Mouse (Mus musculus) hindbrain, embryonic 15.5 days (tissue): Measurements from ENCODE around the gene Tmem178. TPM values are rescaled to one million over a fixed set of nuclear protein-coding genes. Genes with fewer than 3 reads are reported as not detected.

Source experiments
- ATAC-seq: fragments of 200-750 bp; cut with Nextera tagmentation; 2 replicates; pipeline ENCODE4 v1.8.0; 2017; ENCODE audit warnings: low read depth, moderate number of reproducible peaks, moderate TSS enrichment; ENCODE audit not compliant: low FRiP score
- H3K27ac ChIP-seq: fragments of 300-500 bp; sonication (generic); replicated peaks from 2 replicates; pipeline ENCODE4 v1.5.1; 2015; ENCODE audit warnings: mild to moderate bottlenecking, inconsistent platforms
- H3K27me3 ChIP-seq: fragments of 300-500 bp; sonication (generic); 2 replicates; pipeline ENCODE4 v1.6.1; 2015; ENCODE audit warnings: control low read depth, inconsistent platforms
- H3K36me3 ChIP-seq: fragments of 300-500 bp; sonication (generic); 2 replicates; pipeline ENCODE4 v1.6.1; 2015; ENCODE audit warnings: control low read depth, inconsistent platforms
- H3K4me1 ChIP-seq: fragments of 300-500 bp; sonication (generic); replicated peaks from 2 replicates; pipeline ENCODE4 v1.6.1; 2015; ENCODE audit warnings: control low read depth, inconsistent platforms
- H3K4me2 ChIP-seq: fragments of 300-500 bp; sonication (generic); 2 replicates; pipeline ENCODE4 v1.6.1; 2015; ENCODE audit warnings: moderate library complexity, mild to moderate bottlenecking, inconsistent platforms
- H3K4me3 ChIP-seq: fragments of 300-500 bp; sonication (generic); 2 replicates; pipeline ENCODE4 v1.5.1; 2015; ENCODE audit warnings: mild to moderate bottlenecking, inconsistent platforms
- H3K9ac ChIP-seq: fragments of 300-500 bp; sonication (generic); 2 replicates; pipeline ENCODE4 v1.6.1; 2015; ENCODE audit warnings: inconsistent platforms
- H3K9me3 ChIP-seq: fragments of 300-500 bp; sonication (generic); 2 replicates; pipeline ENCODE4 v1.6.1; 2016; ENCODE audit warnings: control low read depth, inconsistent platforms
- WGBS: fragments of 180-500 bp; shearing (Covaris S2); methylation state at CpG from one replicate; pipeline ENCODE4 v1.1.7; 2015; 5-methylcytosine and 5-hydroxymethylcytosine counted together
- polyA plus RNA-seq: library from polyadenylated mRNA; unstranded; fragments of >200 nt; fragmentation: Nextera tagmentation; extraction: Ambion mirVana; gene quantifications from 2 replicates; pipeline ENCODE4 v1.2.1, GENCODE M21; 2015

The Tmem178 gene
- polyA plus RNA-seq, 1 experiment from 2014 or later, result 31.1 TPM

- H3K4me3 ChIP-seq, result no peak overlapping the region
- no peaks in the 10 kb centered on the region for H3K9me3 ChIP-seq
- H3K9ac ChIP-seq, result no peak overlapping the region
- no peak overlapping the region for H3K4me2 ChIP-seq
- H3K27ac ChIP-seq, result no peak overlapping the region
- H3K36me3 ChIP-seq, result peaks cover 18% of the 10 kb centered on the region
- ATAC-seq, result no peak
- 96% methylated on average over 2 of the region's 2 CpGs for whole genome bisulfite sequencing
- H3K4me1 ChIP-seq, result no peaks in the 10 kb centered on the region
- no peaks in the 10 kb centered on the region for H3K27me3 ChIP-seq
Measured at GRCm38 (mm10) chr17:81038707-81039408, 94.4 kb downstream of the Tmem178 start.

- no peaks in the 10 kb centered on the region for H3K9me3 ChIP-seq
- H3K4me2 ChIP-seq, result no peak overlapping the region
- H3K9ac ChIP-seq, result no peak overlapping the region
- 89% methylated on average over 2 of the region's 2 CpGs for WGBS
- no peak overlapping the region for H3K27ac ChIP-seq
- no peak for ATAC-seq
- H3K4me3 ChIP-seq, result no peak overlapping the region
- no peaks in the 10 kb centered on the region for H3K4me1 ChIP-seq
- H3K27me3 ChIP-seq, result no peaks in the 10 kb centered on the region
- peaks cover 14% of the 10 kb centered on the region for H3K36me3 ChIP-seq
Measured at GRCm38 (mm10) chr17:81041662-81042061, 97.2 kb downstream of the Tmem178 start.

- no peak overlapping the region for H3K4me3 ChIP-seq
- peaks cover 9% of the 10 kb centered on the region for H3K36me3 ChIP-seq
- no peak overlapping the region for H3K9ac ChIP-seq
- H3K27me3 ChIP-seq, result no peaks in the 10 kb centered on the region
- ATAC-seq, result no peak
- no peaks in the 10 kb centered on the region for H3K4me1 ChIP-seq
- no peak overlapping the region for H3K27ac ChIP-seq
- H3K4me2 ChIP-seq, result no peak overlapping the region
- no peaks in the 10 kb centered on the region for H3K9me3 ChIP-seq
- WGBS, result 57% methylated on average over 3 of the region's 3 CpGs
Measured at GRCm38 (mm10) chr17:81044356-81044755, 99.9 kb downstream of the Tmem178 start.

GRCm38 (mm10) chr17:81045115-81045514, 100.7 kb downstream of the Tmem178 start:
- peaks cover 3% of the 10 kb centered on the region for H3K36me3 ChIP-seq
- H3K27me3 ChIP-seq, result no peaks in the 10 kb centered on the region
- no peak overlapping the region for H3K4me3 ChIP-seq
- no peak overlapping the region for H3K27ac ChIP-seq
- H3K9ac ChIP-seq, result no peak overlapping the region
- ATAC-seq, result no peak
- 97% methylated on average over 6 of the region's 6 CpGs for WGBS
- H3K4me1 ChIP-seq, result no peaks in the 10 kb centered on the region
- H3K4me2 ChIP-seq, result no peak overlapping the region
- no peaks in the 10 kb centered on the region for H3K9me3 ChIP-seq

GRCm38 (mm10) chr17:81045525-81046150, 101.2 kb downstream of the Tmem178 start:
- H3K27me3 ChIP-seq, result no peaks in the 10 kb centered on the region
- H3K36me3 ChIP-seq, result no peaks in the 10 kb centered on the region
- H3K4me3 ChIP-seq, result no peak overlapping the region
- 90% methylated on average over 9 of the region's 9 CpGs for WGBS
- no peak overlapping the region for H3K9ac ChIP-seq
- H3K9me3 ChIP-seq, result no peaks in the 10 kb centered on the region
- no peak overlapping the region for H3K4me2 ChIP-seq
- no peak for ATAC-seq
- H3K27ac ChIP-seq, result no peak overlapping the region
- H3K4me1 ChIP-seq, result no peaks in the 10 kb centered on the region

GRCm38 (mm10) chr17:81047930-81048564, 103.6 kb downstream of the Tmem178 start:
- no peak overlapping the region for H3K9ac ChIP-seq
- WGBS, result 73% methylated on average over 7 of the region's 7 CpGs
- no peak for ATAC-seq

More at GRCm38 (mm10) chr17:81047930-81048564, 103.6 kb downstream of the Tmem178 start:
- Histone ChIP-seq H3K27me3 (no peaks in the 10 kb centered on the region), H3K4me3 (no peak overlapping the region), H3K4me2 (no peak overlapping the region), H3K9me3 (no peaks in the 10 kb centered on the region), H3K36me3 (peaks cover 2% of the 10 kb centered on the region; the same call in 1 of the 2 replicates), H3K4me1 (no peaks in the 10 kb centered on the region), H3K27ac (no peak overlapping the region)

Other genes with a start within 250 kb of the Tmem178 start
- gene Map4k3, start 216.1 kb upstream of the Tmem178 start, polyA plus RNA-seq, result 25.4 TPM in 2 replicates
- gene Thumpd2, start 120.5 kb downstream of the Tmem178 start, polyA plus RNA-seq, result 7.1 and 7.5 TPM in 2 replicates